Mouse (Mus musculus) kidney, adult 11 months (tissue): Measurements from ENCODE around the gene Ubac2.

Experiments
- DNase-seq: peaks from one replicate; pipeline ENCODE4 v3.0.0; 2022

Ubac2 gene

DNA sequence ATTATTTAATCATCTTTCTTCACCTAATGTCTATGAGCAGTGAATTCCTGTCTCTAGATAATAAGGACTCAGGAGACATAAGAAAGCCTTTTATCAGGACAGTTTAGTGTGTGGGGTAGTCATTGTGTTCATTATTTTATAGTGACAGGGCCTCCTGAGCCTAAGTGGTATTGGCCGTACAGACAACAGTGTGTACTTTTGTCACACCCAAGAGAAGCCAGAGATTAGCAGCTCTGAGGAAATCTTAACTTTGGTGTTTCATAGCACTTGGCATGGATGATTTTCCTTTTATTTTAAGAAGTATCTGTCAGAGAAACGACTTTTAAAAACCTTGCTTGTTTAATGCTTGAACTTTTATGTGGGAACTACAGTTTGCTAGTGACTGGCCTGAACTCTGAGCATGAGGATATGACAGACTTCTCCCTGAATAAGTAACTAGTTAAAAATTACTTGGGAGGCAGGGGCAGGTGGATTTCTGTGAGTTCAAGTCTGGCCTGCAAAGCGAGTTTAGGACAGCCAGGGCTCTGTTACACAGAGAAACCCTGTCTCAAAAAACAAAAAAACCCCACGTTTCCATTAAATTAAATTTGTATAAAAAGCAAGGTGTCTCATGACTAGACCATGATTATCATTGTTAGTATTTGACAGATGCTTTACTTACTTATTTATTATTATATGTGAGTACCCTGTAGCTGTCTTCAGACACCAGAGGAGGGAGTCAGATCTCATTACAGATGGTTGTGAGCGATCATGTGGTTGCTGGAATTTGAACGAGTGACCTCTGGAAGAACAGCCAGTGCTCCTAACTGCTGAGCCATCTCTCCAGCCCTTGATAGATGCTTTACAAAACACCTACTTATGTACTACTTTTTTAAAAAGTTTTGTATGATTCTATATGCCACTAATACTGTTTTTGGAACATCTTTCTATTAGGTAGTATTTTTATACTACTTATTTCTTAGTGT, 18.0 kb downstream of the Ubac2 start:
- DNase-seq: peak; percentile 64

DNA sequence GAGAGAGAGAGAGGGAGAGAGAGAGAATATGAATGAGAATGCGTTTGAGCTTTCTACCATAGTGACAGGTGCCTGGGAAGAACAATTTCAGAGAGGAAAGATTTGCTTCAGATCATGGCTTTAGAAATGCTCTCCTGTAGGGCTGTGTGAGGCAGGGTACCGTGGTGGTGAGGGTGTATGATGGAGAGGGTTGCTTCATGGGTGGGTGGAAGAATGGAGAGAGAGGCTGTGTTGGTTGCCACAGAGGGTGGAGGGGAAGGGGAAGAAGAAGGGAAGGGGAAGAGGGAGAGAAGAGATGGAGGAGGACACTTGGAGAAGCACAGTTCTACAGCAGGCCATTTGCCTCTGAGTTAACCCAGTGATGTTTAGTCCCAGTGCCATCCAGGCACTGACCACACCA, 19.4 kb downstream of the Ubac2 start:
- DNase-seq: no peak

DNA sequence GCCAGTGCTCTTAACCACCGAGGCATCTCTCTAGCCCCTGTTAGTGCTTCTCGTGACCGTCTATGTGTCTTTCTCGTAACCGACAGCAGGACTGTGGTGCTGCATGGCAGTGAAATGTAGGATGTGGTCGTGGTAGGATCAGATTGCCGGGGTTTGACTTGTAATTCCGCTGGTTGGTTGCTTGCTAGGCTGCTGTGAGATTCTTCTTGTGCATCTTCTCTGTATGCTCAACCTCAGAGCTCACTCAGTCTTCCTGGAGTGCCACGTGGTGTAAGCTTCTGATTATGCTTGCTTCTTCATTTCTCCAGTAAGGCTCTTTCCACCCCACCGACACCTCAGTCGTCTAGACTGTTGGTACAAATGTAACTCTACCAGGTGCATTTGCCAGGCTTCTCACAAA, 20.1 kb downstream of the Ubac2 start:
- DNase-seq: no peak

DNA sequence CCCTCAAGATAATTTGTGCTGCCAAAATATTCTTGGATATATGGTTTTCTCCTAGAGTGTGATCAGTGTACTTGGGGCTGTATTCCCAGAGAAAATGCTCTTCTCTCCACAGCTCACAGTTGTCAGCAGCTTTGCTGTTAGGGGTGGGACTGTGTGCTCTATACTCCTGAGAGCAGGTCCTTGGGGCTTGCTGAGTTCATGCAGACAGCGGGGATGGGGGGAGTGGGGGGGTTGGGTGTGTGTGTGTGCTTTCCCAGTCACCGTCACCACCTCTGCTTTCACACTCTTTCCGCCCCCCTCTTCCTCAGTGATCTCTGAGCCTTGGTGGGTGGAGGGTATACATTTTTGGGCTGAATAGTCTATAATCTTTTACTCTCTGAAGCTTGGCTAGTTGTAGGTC, 20.7 kb downstream of the Ubac2 start:
- no peak for DNase-seq

DNA sequence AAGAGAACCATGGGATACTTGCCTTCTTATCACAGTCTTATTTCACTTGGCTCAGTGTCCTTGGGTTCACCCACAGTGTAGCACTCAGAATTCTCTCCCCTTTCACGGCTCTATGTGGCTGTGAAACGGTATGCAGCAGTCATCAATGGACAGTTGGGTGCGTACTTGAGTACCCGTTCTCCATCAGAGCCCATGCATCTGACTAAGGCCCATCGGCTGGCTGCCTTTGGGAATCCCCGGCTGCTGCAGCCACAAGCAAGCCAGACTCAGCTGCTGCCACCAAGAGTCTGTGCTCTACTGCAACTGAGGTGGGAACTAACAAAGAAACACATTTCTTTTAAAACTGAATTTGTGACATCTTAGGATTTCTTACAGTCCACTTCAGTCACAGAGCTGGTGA, 23.1 kb downstream of the Ubac2 start:
- DNase-seq: no peak

DNA sequence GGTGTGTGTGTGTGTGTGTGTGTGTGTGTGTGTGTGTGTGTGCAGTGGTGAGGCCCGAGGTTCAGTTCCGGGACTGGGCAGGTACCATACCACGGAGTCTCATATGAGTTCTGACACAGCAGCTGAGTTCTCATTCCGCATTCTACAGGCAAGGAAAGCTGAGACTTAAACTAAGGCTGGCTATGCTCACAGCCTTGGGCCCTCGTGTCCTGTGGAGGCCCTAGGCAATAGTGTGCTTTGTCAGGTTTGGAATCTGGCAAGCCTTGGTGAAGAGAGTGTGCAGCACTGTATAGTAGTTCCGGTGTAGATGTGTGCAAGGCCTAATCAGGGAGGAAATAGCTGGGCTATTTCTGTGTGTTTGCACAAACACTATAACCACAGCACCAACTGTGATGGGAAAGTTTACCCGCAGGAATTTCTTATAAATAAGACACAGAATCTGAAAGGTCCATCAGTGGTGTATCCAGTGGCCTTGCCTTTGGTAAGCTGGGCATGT, 25.0 kb downstream of the Ubac2 start:
- DNase-seq: no peak

DNA sequence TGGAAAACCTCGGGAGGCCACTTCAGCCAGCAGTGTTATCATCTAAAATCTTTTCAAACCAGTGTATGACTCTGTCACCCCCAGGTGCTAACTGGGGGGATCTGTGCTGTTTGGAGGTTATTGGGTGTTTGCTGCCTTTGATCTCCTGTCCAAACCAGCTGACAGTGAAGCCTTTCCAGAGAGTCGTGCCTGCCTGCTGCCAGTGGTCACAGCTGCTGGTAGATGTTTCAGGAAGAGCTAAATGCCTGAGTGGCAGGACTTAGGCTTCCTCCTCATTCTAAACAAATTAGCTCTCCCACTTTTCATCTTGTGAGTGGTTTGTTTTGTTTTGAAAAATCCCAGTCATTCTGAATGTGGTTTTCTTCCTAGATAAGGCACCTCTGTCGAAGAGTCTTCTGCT, 26.3 kb downstream of the Ubac2 start:
- DNase-seq: no peak

DNA sequence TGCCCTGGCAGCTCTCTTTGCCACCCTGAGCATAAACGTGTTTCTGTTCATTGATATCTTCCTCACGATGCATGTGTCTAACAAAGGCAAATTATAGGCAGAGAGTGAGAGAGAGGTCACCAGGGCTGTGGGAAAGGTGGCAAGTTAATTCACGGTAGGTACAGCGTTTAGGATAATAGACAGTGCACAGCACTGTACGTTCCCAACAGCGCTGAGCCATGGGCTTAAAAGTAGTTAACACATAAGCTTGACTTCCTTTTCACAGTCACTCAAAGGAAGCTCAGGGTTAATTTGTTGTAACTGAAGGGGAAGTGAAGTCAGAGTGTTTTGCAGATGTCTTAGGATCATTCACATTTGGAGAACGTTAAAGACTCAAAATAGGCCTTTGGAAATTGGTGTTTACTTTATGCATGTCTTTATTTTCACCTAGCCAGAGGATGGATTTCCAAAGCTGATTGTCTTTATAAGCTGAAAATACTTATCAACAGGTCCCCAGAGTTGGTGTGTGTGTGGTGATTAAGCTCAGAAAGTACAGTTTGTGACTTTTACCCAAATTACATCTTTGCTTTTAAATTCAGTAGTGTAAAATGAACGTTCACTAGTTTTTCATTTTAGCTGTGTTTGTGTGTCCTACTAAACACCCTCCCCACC, 28.0 kb downstream of the Ubac2 start:
- no peak for DNase-seq

DNA sequence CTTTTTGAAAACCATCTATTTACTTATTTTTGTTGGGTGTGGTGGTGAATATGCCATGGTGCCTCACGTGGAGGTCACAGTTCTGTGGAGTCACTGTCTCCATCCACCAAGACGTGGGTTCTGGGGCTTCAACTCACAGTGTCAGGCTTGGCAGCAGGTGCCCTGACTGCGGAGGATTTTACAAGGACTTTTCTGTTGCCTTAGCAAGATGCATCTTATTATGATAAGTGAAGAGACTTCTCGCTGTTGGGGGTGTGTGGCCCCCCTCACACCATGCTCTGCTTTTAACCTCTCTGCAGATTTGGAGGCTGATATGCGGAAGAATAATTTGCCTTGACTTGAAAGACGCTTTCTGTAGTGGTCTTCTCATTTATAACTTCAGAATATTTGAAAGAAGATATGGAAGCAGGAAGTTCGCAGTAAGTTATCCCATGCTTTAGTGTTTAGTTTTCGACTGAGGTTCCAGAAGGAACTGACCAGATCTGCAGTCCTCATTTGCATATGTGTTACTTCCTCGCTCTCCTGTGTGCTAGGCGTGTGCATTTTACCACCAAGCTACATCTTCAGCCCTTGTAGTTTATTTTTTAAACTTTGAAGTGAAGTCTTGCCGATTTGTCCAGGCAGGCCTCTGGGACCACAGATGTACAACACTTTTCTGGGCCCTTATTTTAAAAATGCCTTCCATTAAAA, 28.7 kb downstream of the Ubac2 start:
- no peak for DNase-seq

DNA sequence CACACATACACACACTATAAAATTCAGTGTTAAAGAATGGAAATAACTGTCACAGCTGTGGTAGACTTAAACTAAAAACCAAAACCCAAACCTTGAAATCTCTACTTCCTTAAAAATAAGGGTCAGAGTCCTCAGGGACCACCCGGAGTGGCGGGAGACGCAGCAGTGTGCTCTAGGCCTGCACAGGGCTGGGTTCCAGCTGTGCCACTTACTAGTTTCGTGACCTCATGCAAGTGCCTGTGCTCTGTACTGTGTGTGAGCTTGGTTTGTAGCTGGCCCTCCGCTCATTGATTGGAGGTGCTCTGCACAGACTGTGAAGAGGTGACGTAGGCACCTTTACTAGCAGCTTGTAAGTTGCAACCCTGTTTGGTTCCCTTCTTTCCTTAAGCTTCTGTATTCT, 31.4 kb downstream of the Ubac2 start:
- no peak for DNase-seq

DNA sequence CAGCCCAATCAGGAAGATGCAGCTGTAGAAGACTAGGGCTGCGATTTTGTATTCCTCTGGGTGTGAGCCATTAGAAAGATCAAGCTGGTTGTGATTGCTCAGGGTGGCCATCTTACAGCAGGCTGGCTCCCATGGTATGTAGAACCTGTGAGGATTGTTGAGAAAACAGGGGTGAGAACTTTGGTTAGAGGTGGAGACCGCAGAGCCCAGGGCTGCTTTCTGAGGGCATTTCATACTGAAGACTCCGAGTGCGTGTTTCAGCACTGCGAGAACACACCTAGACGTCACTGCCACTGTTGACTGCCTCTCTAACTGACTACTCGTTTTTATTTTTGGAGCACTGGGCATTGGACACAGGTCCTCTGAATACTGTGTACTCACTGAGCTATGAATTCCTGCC, 34.1 kb downstream of the Ubac2 start:
- no peak for DNase-seq

DNA sequence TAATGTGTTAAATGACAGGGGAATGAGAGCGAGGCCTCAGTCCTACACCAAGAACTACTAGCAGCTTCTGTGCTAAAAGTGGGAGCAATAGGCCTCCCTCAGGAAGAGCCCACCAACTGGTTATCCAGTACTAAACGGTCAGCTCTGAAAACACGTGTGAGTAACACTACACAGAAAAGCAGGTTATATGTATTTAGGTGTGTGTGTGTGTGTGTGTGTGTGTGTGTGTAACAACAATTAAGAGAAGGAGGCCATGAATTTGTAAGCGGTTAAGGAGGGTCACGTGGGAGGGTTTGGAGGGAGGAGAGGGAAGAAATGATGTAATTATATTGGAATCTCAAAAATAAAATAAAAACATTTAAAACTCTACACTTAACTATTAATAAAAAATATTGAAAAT, 36.7 kb downstream of the Ubac2 start:
- no peak for DNase-seq

DNA sequence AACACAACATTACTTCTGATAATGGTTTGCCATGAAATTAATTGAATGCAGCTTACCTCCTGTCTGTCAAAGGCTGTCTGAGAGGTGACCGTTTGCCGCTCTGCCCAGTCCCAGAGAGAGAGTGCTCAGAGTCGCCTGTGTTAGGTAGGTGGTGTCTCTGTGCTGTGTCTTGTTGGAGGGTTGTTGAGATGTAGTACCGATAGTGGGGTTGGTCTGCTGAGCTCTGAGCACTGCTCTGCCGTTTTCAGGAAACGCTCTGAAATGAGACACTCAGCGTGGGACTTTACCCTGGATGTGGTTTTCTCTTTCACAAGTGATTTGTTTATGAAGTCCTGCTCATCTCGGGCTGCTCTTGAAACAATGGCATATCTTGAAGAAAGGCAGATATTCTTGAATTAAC, 37.2 kb downstream of the Ubac2 start, which contains the start of gene Gpr18:
Gene Gpr18, minus strand, starts transcription at position 161 of the 400 bp plus-strand sequence.
- no peak for DNase-seq

DNA sequence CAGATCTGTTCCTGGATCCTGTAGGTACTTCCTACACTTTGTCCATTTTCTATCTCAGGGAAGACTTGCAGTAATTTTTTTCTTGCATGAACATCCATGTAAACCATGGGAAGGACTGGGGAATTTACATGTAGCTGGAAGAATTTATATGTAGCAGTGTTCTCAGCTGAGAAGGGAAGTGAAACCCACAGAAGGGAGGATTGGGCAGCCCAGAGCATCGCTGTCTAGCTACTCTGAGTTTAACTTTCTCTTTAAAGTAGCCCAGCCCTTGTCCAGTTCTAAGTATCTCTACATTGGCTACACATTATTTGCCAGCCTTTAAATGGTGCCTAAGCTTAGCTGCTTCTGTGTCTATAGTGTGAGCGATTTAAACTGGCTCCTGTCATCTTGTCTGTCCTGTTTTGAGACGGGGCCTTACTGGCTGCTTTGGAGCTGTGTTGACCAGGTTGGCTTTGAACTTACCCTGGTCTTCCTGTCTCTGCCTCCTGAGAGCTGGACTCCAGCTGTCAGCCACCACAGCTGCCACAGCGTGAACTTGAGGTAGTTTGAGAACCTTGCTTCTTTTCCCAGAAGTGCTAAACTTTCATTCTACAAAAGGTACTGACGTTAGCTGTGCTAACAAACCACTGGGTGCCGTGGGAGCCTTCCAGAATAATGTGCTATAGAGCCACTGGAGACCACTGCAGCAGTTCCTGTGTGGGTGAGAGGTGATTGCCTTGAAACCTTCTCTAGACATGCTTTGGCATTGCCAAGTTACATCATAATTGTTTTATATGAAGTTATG, 38.1 kb downstream of the Ubac2 start:
- DNase-seq: no peak

DNA sequence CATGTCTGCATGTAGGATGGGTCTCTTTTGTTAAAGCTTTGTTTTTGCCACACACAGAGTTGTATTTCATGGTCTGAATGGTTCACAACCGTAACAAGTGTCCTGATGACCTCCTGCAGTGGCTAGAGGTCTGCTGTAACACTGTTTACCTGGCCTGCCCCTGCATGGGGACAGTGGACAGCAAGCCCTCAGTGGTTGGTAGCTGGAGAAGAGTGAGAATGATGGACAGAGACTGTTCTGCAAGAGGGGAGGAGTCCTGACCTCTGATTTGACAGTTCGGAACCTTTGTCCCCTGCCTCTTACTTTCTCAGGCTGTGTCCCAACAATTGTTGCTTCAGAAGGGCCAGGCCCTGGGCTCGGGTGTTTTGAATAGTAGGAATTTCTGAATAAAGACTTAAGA, 39.8 kb downstream of the Ubac2 start:
- no peak for DNase-seq

DNA sequence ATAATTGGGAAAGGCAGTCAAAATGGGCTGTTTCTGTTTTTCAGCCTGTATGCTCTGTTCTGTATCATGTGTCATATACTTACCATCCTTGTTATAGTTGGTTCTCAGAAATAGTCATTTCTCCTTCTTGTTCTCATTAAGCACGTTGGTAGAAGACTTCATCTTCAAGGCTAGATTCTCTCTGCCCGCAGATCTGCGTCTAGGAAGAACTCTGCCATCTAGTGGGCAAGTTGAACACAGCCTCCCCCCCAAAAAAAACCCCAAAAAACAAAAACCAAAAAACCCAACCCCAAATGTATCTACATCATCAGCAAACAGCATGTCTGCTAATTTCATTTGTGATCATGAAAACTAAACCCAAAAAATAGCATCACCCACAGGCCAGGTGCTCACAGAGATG, 41.3 kb downstream of the Ubac2 start:
- DNase-seq: no peak

DNA sequence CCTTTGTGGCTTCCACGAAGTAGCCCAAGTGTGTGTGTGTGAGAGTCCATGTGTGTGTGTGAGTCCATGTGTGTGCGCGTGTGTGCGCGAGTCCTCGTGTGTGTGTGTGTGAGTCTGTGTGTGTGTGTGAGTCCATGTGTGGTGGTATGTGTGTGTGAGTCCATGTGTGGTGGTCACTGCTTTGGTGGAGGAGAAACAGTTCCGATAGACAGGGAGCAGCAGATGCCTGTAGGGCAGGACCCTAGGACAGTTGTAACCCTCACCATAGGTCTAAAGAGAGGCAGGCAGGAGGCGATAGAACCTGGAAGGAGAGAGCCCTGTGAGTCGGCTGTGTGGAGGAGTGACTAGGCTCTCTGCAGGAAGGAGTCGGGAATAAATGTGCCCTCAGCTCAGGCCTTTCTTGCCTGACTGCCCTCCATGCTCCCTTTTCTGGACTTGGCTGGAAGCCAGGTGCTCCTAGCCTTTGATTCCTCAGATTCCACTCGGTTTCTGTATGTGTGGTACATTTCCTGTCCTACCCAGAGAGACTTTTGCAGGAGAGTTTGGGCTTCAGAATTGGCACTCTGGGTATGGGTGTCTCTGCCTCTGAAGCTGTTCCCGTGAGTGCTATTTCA, 42.2 kb downstream of the Ubac2 start:
- DNase-seq: peak; percentile 70

DNA sequence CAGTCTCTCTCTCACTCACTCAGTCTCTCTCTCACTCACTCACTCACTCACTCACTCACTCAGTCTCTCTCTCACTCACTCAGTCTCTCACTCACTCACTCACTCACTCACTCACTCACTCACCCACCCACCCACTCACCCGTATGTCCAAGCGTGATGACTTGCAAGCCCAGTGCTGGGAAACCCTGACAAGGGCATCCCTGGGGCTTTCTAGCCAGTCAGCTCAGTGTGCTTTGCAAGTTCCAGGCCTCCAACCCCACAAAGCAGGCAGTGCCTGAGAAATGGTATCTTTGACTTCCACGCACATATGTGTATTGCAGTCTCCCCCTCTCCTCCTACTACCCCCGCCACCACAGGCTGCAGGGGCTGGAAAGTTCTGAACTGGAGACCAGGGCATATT, 43.6 kb downstream of the Ubac2 start:
- no peak for DNase-seq

DNA sequence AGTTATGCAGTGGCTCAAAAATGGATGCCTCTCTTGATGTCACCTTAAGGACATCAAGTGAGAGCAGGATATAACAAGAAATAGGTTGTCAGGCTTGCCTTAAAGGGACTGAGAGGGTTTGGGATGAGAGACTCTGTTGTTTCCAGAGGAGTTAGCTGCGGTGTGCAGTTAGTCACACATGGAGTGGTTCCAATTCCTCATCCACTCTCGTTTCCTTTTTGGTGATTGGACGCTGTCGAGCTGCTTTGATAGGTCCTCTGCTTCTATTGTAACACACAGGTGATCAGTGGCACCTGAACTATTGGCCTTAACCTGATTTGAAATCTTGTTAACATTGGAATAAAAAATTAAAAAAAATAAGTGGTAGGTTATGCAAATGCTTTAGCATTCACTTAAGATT, 44.3 kb downstream of the Ubac2 start:
- DNase-seq: no peak

DNA sequence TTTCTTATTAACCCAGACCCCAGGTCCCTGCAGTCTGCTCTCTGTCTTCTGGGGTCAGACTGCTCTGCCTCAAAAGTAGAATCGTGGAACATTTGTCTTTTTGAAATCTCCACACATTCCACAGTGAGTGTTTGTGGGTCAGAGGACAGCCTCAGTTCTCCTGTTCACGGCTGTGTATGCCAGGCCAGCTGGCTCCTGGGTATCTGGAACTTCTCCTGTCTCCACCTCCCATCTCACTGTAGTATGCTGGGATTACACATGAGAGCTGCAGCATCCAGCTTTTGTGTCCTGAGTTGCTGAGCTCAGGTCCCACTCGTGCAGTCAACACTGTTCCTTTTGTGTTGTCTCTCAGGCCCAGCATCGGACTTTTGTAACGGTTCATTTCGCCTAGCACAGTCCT, 46.5 kb downstream of the Ubac2 start:
- no peak for DNase-seq

DNA sequence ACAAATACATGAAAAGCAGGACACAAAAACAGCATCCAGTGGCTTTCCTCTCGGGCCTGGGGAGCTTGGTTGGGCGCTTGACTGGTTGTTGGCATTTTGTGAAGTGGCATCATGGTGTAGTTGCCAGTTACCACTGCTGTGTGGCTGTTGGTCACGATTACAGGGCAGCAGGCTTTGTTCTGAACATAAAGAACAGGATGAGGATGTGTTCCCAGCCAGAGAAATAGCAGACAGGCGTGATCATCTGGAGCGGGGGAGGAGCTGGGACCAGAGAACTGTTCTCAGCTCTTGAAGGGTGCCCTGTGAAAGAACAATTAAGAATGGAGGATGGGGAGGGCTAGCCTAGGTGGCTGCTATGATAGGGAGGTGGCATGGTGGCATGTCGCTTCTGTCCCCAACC, 48.5 kb downstream of the Ubac2 start:
- DNase-seq: no peak

DNA sequence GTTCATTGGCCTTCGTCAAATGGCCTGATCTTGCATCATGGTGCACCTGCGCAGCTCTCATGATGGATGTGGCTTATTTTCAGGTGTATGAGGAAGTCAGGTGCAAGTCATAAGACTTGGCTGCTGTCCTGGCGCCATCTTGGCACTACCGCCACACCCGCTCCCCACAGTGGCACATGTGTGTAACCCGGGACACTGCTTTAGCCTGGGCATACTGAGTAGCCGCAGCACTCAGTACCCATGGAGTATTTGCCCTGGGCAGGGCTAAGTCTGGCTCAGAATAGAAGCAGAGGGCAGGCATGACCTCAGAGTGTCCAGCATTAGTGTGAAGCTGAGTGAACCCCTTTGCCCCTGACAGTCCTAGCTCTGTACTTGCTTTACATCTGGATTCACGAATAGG, 49.0 kb downstream of the Ubac2 start:
- no peak for DNase-seq
